Mouse (Mus musculus): ENCODE data around the gene Galnt15. TPM values are rescaled to one million over a fixed set of nuclear protein-coding genes. Genes with fewer than 3 reads are reported as not detected.

Gene Galnt15
- total RNA-seq, 1 experiment, result not detected

DNA sequence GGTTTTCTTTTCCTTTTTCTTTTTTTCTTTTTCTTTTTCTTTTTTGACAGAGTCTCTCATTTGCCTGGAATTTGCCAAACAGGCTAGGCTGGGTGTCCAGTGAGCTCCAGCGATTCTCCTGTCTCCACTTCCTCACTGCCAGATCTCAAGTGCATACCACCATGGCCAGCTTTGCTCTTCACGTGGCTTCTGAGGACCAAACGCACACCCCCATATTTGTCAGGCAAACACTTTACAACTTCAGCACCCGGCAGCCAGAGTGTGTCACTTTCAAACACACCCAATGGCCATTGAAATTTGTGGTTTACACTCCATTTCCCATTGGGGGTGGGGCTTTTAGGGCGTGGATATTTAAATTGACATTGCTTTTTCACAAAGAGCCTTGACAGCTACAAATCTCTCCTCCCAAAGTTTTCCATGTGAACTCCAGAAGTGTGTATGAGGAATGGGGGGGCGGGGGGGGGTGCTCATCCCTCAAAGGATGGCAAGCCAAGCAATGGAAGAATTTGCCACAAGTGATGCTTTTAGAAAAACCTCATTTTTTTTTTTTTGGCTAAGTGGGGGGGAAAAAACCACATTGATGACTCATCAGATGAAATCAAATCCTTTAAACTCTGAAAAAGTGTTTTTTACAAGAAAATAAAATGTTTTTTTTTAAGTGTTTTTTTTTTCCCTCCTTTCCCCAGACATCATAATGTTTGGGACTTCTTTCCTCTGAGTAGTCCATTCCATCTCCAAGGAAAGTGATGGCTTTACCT, 17.1 kb upstream of the Galnt15 start:
- TF ChIP-seq ZNF384 (IDR thresholded peaks at IDR 0.05; ENCODE audit: low read depth, low read length), result no peak
- no peak for TF ChIP-seq CHD2 (IDR thresholded peaks at IDR 0.05; ENCODE audit: low read depth, low read length)
- TF ChIP-seq HCFC1 (IDR thresholded peaks at IDR 0.05; ENCODE audit: borderline replicate concordance, insufficient read depth, low read length), result no peak
- TF ChIP-seq ZC3H11A (IDR thresholded peaks at IDR 0.05; ENCODE audit: borderline replicate concordance, low read depth, low read length), result no peak
- no peak for TF ChIP-seq MAFK (IDR thresholded peaks at IDR 0.05; ENCODE audit: insufficient read depth, low read depth, low read length)
- Histone ChIP-seq H3K36me3 (ENCODE audit: control insufficient read depth, insufficient read depth, low read length, poor library complexity, severe bottlenecking) (no peaks in the 10 kb centered on the region), H3K27ac (ENCODE audit: insufficient read depth, low read depth, low read length, poor library complexity, severe bottlenecking) (no peak overlapping the region), H3K4me3 (ENCODE audit: insufficient read depth in 1 of 2, low read depth in 1 of 2, low read length in 2 of 2, poor library complexity in 1 of 2, severe bottlenecking in 1 of 2) (no peak overlapping the region), H3K9me3 (ENCODE audit: control insufficient read depth, insufficient read depth, low read depth, low read length) (no peaks in the 10 kb centered on the region), H3K4me1 (ENCODE audit: control insufficient read depth in 2 of 2, insufficient read depth in 2 of 2, low read length in 2 of 2, poor library complexity in 1 of 2) (no peaks in the 10 kb centered on the region), H3K9ac (ENCODE audit: insufficient read depth, low read depth, low read length, poor library complexity, severe bottlenecking) (no peak overlapping the region)
- DNase-seq (ENCODE audit: low read depth, low spot score), result no peak
- in situ Hi-C loops (cut with MboI; ENCODE audit: low sequenced_read_pairs in 2 of 2, unreplicated experiment in 2 of 2), result no loop called here

DNA sequence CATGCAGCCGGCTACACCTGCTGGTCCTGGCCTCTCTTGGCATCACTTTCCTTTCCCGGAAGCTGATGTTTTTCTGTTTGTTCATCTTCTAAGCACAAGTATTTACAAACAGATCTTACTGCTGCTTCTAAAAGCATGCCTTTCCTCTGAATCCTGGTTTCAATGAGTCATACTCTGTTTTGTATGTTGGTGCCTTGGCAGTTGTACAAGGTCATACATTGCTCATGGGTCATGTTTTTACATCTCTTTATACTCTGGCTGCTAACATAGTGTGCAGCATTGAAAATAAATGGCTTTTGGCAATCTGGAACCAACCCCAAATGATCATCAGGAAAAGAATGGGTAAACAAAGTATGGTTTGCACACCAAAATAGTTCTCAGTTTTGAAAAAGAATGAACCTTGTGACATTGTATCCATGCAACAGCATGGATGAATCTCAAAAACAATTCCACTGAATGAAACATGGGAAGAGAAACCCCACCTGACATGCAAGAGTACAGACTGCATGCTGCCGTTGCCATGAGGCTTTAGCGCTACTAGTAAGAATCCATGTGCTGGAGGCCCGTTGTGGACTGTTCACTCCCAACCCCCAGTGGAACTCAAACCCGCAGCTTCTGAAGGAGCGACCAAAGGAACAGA, 13.5 kb upstream of the Galnt15 start:
- no peak overlapping the region for H3K27ac ChIP-seq (ENCODE audit: insufficient read depth, low read depth, low read length, poor library complexity, severe bottlenecking)
- TF ChIP-seq ZC3H11A (IDR thresholded peaks at IDR 0.05; ENCODE audit: borderline replicate concordance, low read depth, low read length) (no peak), MAFK (IDR thresholded peaks at IDR 0.05; ENCODE audit: insufficient read depth, low read depth, low read length) (no peak), CHD2 (IDR thresholded peaks at IDR 0.05; ENCODE audit: low read depth, low read length) (no peak), HCFC1 (IDR thresholded peaks at IDR 0.05; ENCODE audit: borderline replicate concordance, insufficient read depth, low read length) (no peak), ZNF384 (IDR thresholded peaks at IDR 0.05; ENCODE audit: low read depth, low read length) (no peak)
- H3K36me3 ChIP-seq (ENCODE audit: control insufficient read depth, insufficient read depth, low read length, poor library complexity, severe bottlenecking), result no peaks in the 10 kb centered on the region
- DNase-seq (ENCODE audit: low read depth, low spot score), result no peak
- H3K9ac ChIP-seq (ENCODE audit: insufficient read depth, low read depth, low read length, poor library complexity, severe bottlenecking), result no peak overlapping the region
- no peak overlapping the region for H3K4me3 ChIP-seq (ENCODE audit: insufficient read depth in 1 of 2, low read depth in 1 of 2, low read length in 2 of 2, poor library complexity in 1 of 2, severe bottlenecking in 1 of 2)
- no peaks in the 10 kb centered on the region for H3K4me1 ChIP-seq (ENCODE audit: control insufficient read depth in 2 of 2, insufficient read depth in 2 of 2, low read length in 2 of 2, poor library complexity in 1 of 2)
- H3K9me3 ChIP-seq (ENCODE audit: control insufficient read depth, insufficient read depth, low read depth, low read length), result no peaks in the 10 kb centered on the region
- in situ Hi-C loops (cut with MboI; ENCODE audit: low sequenced_read_pairs in 2 of 2, unreplicated experiment in 2 of 2), result no loop called here

DNA sequence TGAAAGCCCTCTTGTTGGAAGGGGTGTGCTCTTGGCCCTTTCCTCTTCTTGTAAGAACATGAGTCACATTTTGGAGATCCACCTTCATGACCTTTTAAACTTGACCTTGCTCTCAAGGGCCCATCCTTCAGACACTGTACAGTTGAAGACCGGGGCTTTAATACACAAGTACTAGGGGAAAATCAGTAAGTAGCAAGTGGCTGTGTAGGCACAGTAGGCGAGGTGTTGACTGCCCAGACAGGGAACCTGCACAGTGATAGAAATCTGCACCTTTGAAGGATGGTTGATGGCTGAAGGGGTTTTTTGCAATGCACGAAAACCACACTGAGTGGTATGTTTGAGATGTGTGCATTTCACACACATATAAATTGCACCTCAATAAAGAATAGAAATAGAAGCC, 12.3 kb upstream of the Galnt15 start:
- Histone ChIP-seq H3K36me3 (ENCODE audit: control insufficient read depth, insufficient read depth, low read length, poor library complexity, severe bottlenecking) (no peaks in the 10 kb centered on the region), H3K9ac (ENCODE audit: insufficient read depth, low read depth, low read length, poor library complexity, severe bottlenecking) (no peak overlapping the region), H3K9me3 (ENCODE audit: control insufficient read depth, insufficient read depth, low read depth, low read length) (no peaks in the 10 kb centered on the region), H3K4me3 (ENCODE audit: insufficient read depth in 1 of 2, low read depth in 1 of 2, low read length in 2 of 2, poor library complexity in 1 of 2, severe bottlenecking in 1 of 2) (no peak overlapping the region), H3K27ac (ENCODE audit: insufficient read depth, low read depth, low read length, poor library complexity, severe bottlenecking) (no peak overlapping the region), H3K4me1 (ENCODE audit: control insufficient read depth in 2 of 2, insufficient read depth in 2 of 2, low read length in 2 of 2, poor library complexity in 1 of 2) (no peaks in the 10 kb centered on the region)
- TF ChIP-seq HCFC1 (IDR thresholded peaks at IDR 0.05; ENCODE audit: borderline replicate concordance, insufficient read depth, low read length) (no peak), ZC3H11A (IDR thresholded peaks at IDR 0.05; ENCODE audit: borderline replicate concordance, low read depth, low read length) (no peak), ZNF384 (IDR thresholded peaks at IDR 0.05; ENCODE audit: low read depth, low read length) (no peak)
- no peak for DNase-seq (ENCODE audit: low read depth, low spot score)
- in situ Hi-C loops (cut with MboI; ENCODE audit: low sequenced_read_pairs in 2 of 2, unreplicated experiment in 2 of 2), result no loop called here

DNA sequence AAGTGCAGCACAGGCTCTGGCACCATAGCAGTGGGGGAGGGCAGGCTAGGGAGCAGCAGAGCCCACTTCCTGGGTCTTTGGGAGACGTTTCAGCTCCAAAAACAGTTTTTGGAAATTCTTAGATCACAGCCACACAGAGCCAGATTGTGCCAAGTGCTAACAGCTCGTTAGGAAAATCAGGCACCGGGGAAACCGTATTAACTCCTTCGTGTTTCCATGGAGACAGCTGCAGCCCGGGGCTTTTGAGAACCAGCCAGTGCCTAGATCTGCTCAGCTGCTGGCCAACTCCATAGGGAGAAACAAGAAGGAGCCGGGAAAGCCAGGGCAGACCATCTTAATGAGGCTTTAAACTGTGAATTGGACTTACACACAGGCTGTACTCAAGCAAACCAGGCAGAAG, 11.9 kb upstream of the Galnt15 start:
- DNase-seq (ENCODE audit: low read depth, low spot score), result no peak
- Histone ChIP-seq H3K9ac (ENCODE audit: insufficient read depth, low read depth, low read length, poor library complexity, severe bottlenecking) (no peak overlapping the region), H3K4me1 (ENCODE audit: control insufficient read depth in 2 of 2, insufficient read depth in 2 of 2, low read length in 2 of 2, poor library complexity in 1 of 2) (peaks cover 0 to 1% of the 10 kb centered on the region in 2 experiments; a peak in 1 of 4 replicates), H3K27ac (ENCODE audit: insufficient read depth, low read depth, low read length, poor library complexity, severe bottlenecking) (no peak overlapping the region), H3K9me3 (ENCODE audit: control insufficient read depth, insufficient read depth, low read depth, low read length) (no peaks in the 10 kb centered on the region), H3K36me3 (ENCODE audit: control insufficient read depth, insufficient read depth, low read length, poor library complexity, severe bottlenecking) (no peaks in the 10 kb centered on the region), H3K4me3 (ENCODE audit: insufficient read depth in 1 of 2, low read depth in 1 of 2, low read length in 2 of 2, poor library complexity in 1 of 2, severe bottlenecking in 1 of 2) (no peak overlapping the region)
- TF ChIP-seq MAFK (IDR thresholded peaks at IDR 0.05; ENCODE audit: insufficient read depth, low read depth, low read length), result no peak
- no peak for TF ChIP-seq CHD2 (IDR thresholded peaks at IDR 0.05; ENCODE audit: low read depth, low read length)
- TF ChIP-seq ZNF384 (IDR thresholded peaks at IDR 0.05; ENCODE audit: low read depth, low read length), result no peak
- no peak for TF ChIP-seq ZC3H11A (IDR thresholded peaks at IDR 0.05; ENCODE audit: borderline replicate concordance, low read depth, low read length)
- no peak for TF ChIP-seq HCFC1 (IDR thresholded peaks at IDR 0.05; ENCODE audit: borderline replicate concordance, insufficient read depth, low read length)
- in situ Hi-C loops (cut with MboI; ENCODE audit: low sequenced_read_pairs in 2 of 2, unreplicated experiment in 2 of 2), result no loop called here

Measured in ES-E14 (cell line).